Mouse (Mus musculus) intestine, embryonic 15.5 days (tissue): Measurements from ENCODE around the gene Smtn. TPM values are rescaled to one million over a fixed set of nuclear protein-coding genes. Genes with fewer than 3 reads are reported as not detected.

Source experiments
- ATAC-seq: fragments of 200-750 bp; cut with Nextera tagmentation; 2 replicates; pipeline ENCODE4 v1.8.0; 2017; ENCODE audit warnings: moderate TSS enrichment, moderate library complexity
- H3K27ac ChIP-seq: fragments of 300-500 bp; sonication (generic); 2 replicates; pipeline ENCODE4 v1.5.1; 2015; ENCODE audit warnings: mild to moderate bottlenecking, inconsistent platforms
- H3K27me3 ChIP-seq: fragments of 300-500 bp; sonication (generic); replicated peaks from 2 replicates; pipeline ENCODE4 v1.6.1; 2015; ENCODE audit warnings: inconsistent platforms
- H3K36me3 ChIP-seq: fragments of 300-500 bp; sonication (generic); 2 replicates; pipeline ENCODE4 v1.6.1; 2015; ENCODE audit warnings: inconsistent platforms
- H3K4me1 ChIP-seq: fragments of 300-500 bp; sonication (generic); replicated peaks from 2 replicates; pipeline ENCODE4 v1.6.1; 2015; ENCODE audit warnings: inconsistent platforms
- H3K4me2 ChIP-seq: fragments of 300-500 bp; sonication (generic); replicated peaks from 2 replicates; pipeline ENCODE4 v1.6.1; 2015; ENCODE audit warnings: mild to moderate bottlenecking, inconsistent platforms
- H3K4me3 ChIP-seq: fragments of 300-500 bp; sonication (generic); replicated peaks from 2 replicates; pipeline ENCODE4 v1.5.1; 2015; ENCODE audit warnings: inconsistent platforms
- H3K9ac ChIP-seq: fragments of 300-500 bp; sonication (generic); 2 replicates; pipeline ENCODE4 v1.6.1; 2015; ENCODE audit warnings: inconsistent platforms
- H3K9me3 ChIP-seq: fragments of 300-500 bp; sonication (generic); 2 replicates; pipeline ENCODE4 v1.6.1; 2016; ENCODE audit warnings: inconsistent platforms
- WGBS: fragments of 180-500 bp; shearing (Covaris S2); methylation state at CpG from one replicate; pipeline ENCODE4 v1.1.7; 2015; 5-methylcytosine and 5-hydroxymethylcytosine counted together
- polyA plus RNA-seq: library from polyadenylated mRNA; unstranded; fragments of >200 nt; fragmentation: Nextera tagmentation; extraction: Ambion mirVana; gene quantifications from 2 replicates; pipeline ENCODE4 v1.2.1, GENCODE M21; 2015

Gene Smtn
- polyA plus RNA-seq, result 78.3 and 79.6 TPM in 2 replicates

GRCm38 (mm10) chr11:3540451-3541085 is at the start of gene Smtn:
TSS of gene Smtn (minus strand) at chr11:3540612.
- Histone ChIP-seq H3K27me3 (no peaks in the 10 kb centered on the region), H3K4me3 (peak within 1 kb of the TSS; percentile 40), H3K9ac (peak within 1 kb of the TSS; percentile 45), H3K9me3 (no peaks in the 10 kb centered on the region), H3K27ac (no peak within 1 kb of the TSS), H3K4me2 (peak within 1 kb of the TSS; percentile 75), H3K4me1 (peaks cover 27% of the 10 kb centered on the region), H3K36me3 (no peaks in the 10 kb centered on the region; the same call in 1 of the 2 replicates)
- no peak for ATAC-seq
- 92% methylated on average over 23 of the region's 23 CpGs for WGBS

GRCm38 (mm10) chr11:3588036-3588672 is 47.7 kb upstream of the Smtn start:
- no peaks in the 10 kb centered on the region for H3K4me1 ChIP-seq
- no peak overlapping the region for H3K4me2 ChIP-seq
- no peaks in the 10 kb centered on the region for H3K36me3 ChIP-seq
- ATAC-seq, result no peak; the same call in 1 of the 2 replicates
- 73% methylated on average over 11 of the region's 11 CpGs for WGBS
- no peak overlapping the region for H3K9ac ChIP-seq
- H3K9me3 ChIP-seq, result no peaks in the 10 kb centered on the region
- no peak overlapping the region for H3K27ac ChIP-seq
- H3K27me3 ChIP-seq, result no peaks in the 10 kb centered on the region
- no peak overlapping the region for H3K4me3 ChIP-seq

GRCm38 (mm10) chr11:3587350-3587749 is 46.9 kb upstream of the Smtn start:
- no peaks in the 10 kb centered on the region for H3K9me3 ChIP-seq
- H3K36me3 ChIP-seq, result no peaks in the 10 kb centered on the region
- WGBS, result 27% methylated on average over 4 of the region's 4 CpGs
- no peak overlapping the region for H3K27ac ChIP-seq
- no peaks in the 10 kb centered on the region for H3K4me1 ChIP-seq
- H3K9ac ChIP-seq, result no peak overlapping the region
- peak; percentile 80 for ATAC-seq
- H3K4me2 ChIP-seq, result no peak overlapping the region
- no peak overlapping the region for H3K4me3 ChIP-seq
- no peaks in the 10 kb centered on the region for H3K27me3 ChIP-seq

- Histone ChIP-seq H3K27ac (no peak overlapping the region), H3K9me3 (no peaks in the 10 kb centered on the region), H3K36me3 (no peaks in the 10 kb centered on the region), H3K4me2 (no peak overlapping the region), H3K9ac (no peak overlapping the region), H3K4me3 (no peak overlapping the region), H3K4me1 (no peaks in the 10 kb centered on the region), H3K27me3 (no peaks in the 10 kb centered on the region)
- ATAC-seq, result no peak
- 56% methylated on average over 6 of the region's 6 CpGs for WGBS
These were observed 45.7 kb upstream of the Smtn start for GRCm38 (mm10) chr11:3585983-3586618.

GRCm38 (mm10) chr11:3583127-3583526 is 42.7 kb upstream of the Smtn start:
- no peak overlapping the region for H3K27ac ChIP-seq
- WGBS, result 56% methylated on average over 5 of the region's 5 CpGs
- H3K4me2 ChIP-seq, result no peak overlapping the region
- no peak for ATAC-seq
- H3K36me3 ChIP-seq, result no peaks in the 10 kb centered on the region
- no peak overlapping the region for H3K9ac ChIP-seq
- no peak overlapping the region for H3K4me3 ChIP-seq
- no peaks in the 10 kb centered on the region for H3K9me3 ChIP-seq
- no peaks in the 10 kb centered on the region for H3K27me3 ChIP-seq
- H3K4me1 ChIP-seq, result no peaks in the 10 kb centered on the region

- 91% methylated on average over 4 of the region's 4 CpGs for WGBS
- Histone ChIP-seq H3K9me3 (no peaks in the 10 kb centered on the region), H3K4me3 (no peak overlapping the region), H3K36me3 (no peaks in the 10 kb centered on the region), H3K4me1 (no peaks in the 10 kb centered on the region), H3K27me3 (no peaks in the 10 kb centered on the region), H3K9ac (no peak overlapping the region), H3K4me2 (no peak overlapping the region), H3K27ac (no peak overlapping the region)
- no peak for ATAC-seq
These were observed 41.5 kb upstream of the Smtn start for GRCm38 (mm10) chr11:3581908-3582307.

GRCm38 (mm10) chr11:3580306-3581084 is 40.1 kb upstream of the Smtn start:
- ATAC-seq, result no peak
- H3K9ac ChIP-seq, result no peak overlapping the region
- no peaks in the 10 kb centered on the region for H3K36me3 ChIP-seq

GRCm38 (mm10) chr11:3578050-3578725 is 37.8 kb upstream of the Smtn start:
- Histone ChIP-seq H3K36me3 (no peaks in the 10 kb centered on the region), H3K9ac (no peak overlapping the region), H3K27ac (no peak overlapping the region), H3K4me2 (no peak overlapping the region), H3K27me3 (no peaks in the 10 kb centered on the region), H3K4me1 (peaks cover 20% of the 10 kb centered on the region), H3K4me3 (no peak overlapping the region), H3K9me3 (no peaks in the 10 kb centered on the region)
- ATAC-seq, result no peak
- 86% methylated on average over 10 of the region's 10 CpGs for WGBS

More at GRCm38 (mm10) chr11:3580306-3581084, 40.1 kb upstream of the Smtn start:
- H3K4me1 ChIP-seq, result peaks cover 3% of the 10 kb centered on the region; the same call in 1 of the 2 replicates
- H3K27me3 ChIP-seq, result no peaks in the 10 kb centered on the region
- H3K27ac ChIP-seq, result no peak overlapping the region
- no peaks in the 10 kb centered on the region for H3K9me3 ChIP-seq
- no peak overlapping the region for H3K4me2 ChIP-seq
- no peak overlapping the region for H3K4me3 ChIP-seq
- 70% methylated on average over 7 of the region's 7 CpGs for WGBS

- Histone ChIP-seq H3K27me3 (no peaks in the 10 kb centered on the region), H3K4me1 (peaks cover 28% of the 10 kb centered on the region), H3K27ac (peak overlapping the region; percentile 36), H3K36me3 (no peaks in the 10 kb centered on the region), H3K9me3 (no peaks in the 10 kb centered on the region), H3K9ac (no peak overlapping the region), H3K4me3 (no peak overlapping the region), H3K4me2 (no peak overlapping the region)
- peak; percentile 80 for ATAC-seq
- 27% methylated on average over 3 of the region's 3 CpGs for WGBS
These were observed 34.8 kb upstream of the Smtn start for GRCm38 (mm10) chr11:3575238-3575637.

GRCm38 (mm10) chr11:3573092-3573491 is 32.7 kb upstream of the Smtn start:
- no peak overlapping the region; the same call in 1 of the 2 replicates for H3K4me2 ChIP-seq
- WGBS, result 11% methylated on average over 9 of the region's 9 CpGs

GRCm38 (mm10) chr11:3572181-3572580 is 31.8 kb upstream of the Smtn start:
- Histone ChIP-seq H3K4me3 (no peak overlapping the region), H3K4me1 (peaks cover 28% of the 10 kb centered on the region), H3K9me3 (no peaks in the 10 kb centered on the region), H3K4me2 (no peak overlapping the region), H3K27me3 (no peaks in the 10 kb centered on the region), H3K9ac (no peak overlapping the region), H3K36me3 (no peaks in the 10 kb centered on the region), H3K27ac (no peak overlapping the region)
- 85% methylated on average over 6 of the region's 6 CpGs for WGBS
- ATAC-seq, result no peak

More at GRCm38 (mm10) chr11:3573092-3573491, 32.7 kb upstream of the Smtn start:
- H3K4me3 ChIP-seq, result no peak overlapping the region
- H3K27me3 ChIP-seq, result no peaks in the 10 kb centered on the region
- no peaks in the 10 kb centered on the region for H3K9me3 ChIP-seq
- H3K36me3 ChIP-seq, result no peaks in the 10 kb centered on the region
- H3K9ac ChIP-seq, result no peak overlapping the region
- peak overlapping the region; percentile 82 for H3K27ac ChIP-seq
- ATAC-seq, result peak; percentile 83
- H3K4me1 ChIP-seq, result peaks cover 28% of the 10 kb centered on the region
